Mouse (Mus musculus): ENCODE measurements around the gene Magi2. TPM values are rescaled to one million over a fixed set of nuclear protein-coding genes. Genes with fewer than 3 reads are reported as not detected.

The Magi2 gene
- polyA plus RNA-seq (2021) = 2.4 TPM

DNA sequence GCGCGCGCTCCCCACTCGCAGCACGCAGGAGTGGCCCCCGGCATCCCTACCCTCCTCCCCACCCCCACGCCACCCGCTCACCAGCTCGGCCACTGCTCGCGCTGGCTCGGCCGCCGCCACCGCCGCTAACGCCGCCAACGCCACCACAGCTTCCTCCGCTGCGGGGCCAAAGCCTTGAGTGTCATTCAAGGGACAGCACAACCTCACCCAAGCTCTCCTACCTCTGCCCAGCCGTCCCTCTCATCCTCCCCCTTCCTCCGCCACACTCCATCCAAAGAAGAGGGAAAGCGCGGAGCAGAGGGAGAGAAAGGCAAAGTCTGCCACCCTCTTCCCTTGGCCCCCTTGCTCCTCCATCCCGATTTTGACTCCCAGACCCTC lies at the start of gene Magi2:
TSS of gene Magi2 (plus strand) at position 171 of the 378 bp plus-strand sequence.
- peaks cover 8% of the 10 kb centered on the region for H3K27me3 ChIP-seq
- ATAC-seq = no peak
- ChIA-PET CTCF (no interaction called here), POLR2A (no interaction called here)
- DNase-seq (ENCODE audit: low read depth, low spot score) = no peak
- in situ Hi-C loops (cut with MboI; ENCODE audit: low pct_unique_long_range_greater_than_20kb) = no loop called here
- TF ChIP-seq CTCF (IDR thresholded peaks at IDR 0.05) = no peak

DNA sequence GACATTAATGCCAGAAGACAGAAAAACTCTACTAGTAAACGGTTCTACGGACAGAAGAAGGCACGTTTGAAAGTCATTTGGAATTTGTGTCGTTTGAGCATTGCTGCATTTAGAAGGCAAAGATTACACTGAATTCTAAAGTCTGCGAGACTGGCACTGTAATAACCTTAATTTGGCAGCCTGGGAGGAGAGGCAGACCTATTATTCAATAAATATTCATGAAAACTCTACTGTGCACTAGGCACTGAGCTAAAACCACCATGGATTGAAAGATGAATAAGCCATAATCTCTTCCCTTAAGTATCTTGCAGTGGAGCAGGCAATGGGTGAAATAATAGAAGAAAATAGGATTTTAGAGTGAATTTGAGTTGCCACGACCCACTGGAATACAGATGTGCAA lies 48.2 kb upstream of the Magi2 start:
- POLR2A ChIA-PET = no interaction called here
- in situ Hi-C loops (cut with MboI; ENCODE audit: low pct_unique_long_range_greater_than_20kb) = no loop called here

DNA sequence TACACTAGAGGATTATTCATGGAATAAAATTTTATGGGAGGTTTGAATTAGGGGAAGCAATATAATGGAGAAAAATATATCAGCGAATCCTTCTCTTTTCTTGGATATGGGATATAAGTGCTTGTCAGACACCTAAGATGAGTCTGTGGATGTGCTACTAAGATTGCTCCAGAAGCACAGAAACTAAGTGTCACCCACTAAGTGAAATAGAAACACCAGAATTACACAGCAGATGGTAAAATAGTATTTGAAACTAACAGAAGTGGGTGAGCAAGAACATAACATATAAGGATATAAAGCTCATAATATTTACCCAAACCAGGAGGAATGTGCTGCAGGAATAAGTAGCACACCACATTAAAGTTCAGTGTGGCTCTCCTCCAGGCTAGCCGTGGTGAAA lies 40.7 kb upstream of the Magi2 start:
- H3K27me3 ChIP-seq = peaks cover 5% of the 10 kb centered on the region
- DNase-seq (ENCODE audit: low read depth, low spot score) (no peak), ATAC-seq (no peak)
- no peak for TF ChIP-seq CTCF (IDR thresholded peaks at IDR 0.05)
- ChIA-PET CTCF (interaction anchor here (1.3 to 1.5 kb wide), 2 partner anchors 10 to 56 kb away, joined by 3 read pairs; no protein-coding TSS in a partner anchor), POLR2A (interaction anchor here (0.6 kb wide), 1 partner anchor 10 kb away, joined by 3 read pairs; no protein-coding TSS in a partner anchor)
- in situ Hi-C loops (cut with MboI; ENCODE audit: low pct_unique_long_range_greater_than_20kb) = no loop called here

More for the DNA sequence above, 48.2 kb upstream of the Magi2 start:
- H3K27me3 ChIP-seq = no peaks in the 10 kb centered on the region
- TF ChIP-seq CTCF (IDR thresholded peaks at IDR 0.05) = no peak
- CTCF ChIA-PET = no interaction called here
- ATAC-seq (no peak), DNase-seq (ENCODE audit: low read depth, low spot score) (no peak)

DNA sequence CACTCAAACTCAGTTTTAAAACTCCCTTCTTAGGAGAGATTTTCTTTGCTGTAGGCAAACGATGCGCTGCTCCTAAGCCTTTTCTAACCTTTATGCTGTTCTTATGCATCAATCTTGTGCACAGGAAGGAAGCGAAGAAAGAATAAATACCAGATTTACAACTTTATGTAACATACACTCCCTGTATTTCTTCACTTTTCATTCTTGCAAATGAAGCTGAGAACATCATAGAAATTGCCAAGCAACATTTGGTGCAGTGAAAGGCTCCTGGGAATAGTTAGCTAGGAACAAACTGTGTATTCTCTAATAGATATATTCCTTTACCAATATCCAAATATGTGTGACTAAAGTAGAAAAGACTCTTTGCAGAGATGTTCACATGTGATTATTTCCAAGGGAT lies 15.2 kb upstream of the Magi2 start:
- ATAC-seq = no peak
- DNase-seq (ENCODE audit: low read depth, low spot score) = no peak
- POLR2A ChIA-PET = no interaction called here
- no peaks in the 10 kb centered on the region for H3K27me3 ChIP-seq
- CTCF ChIA-PET = no interaction called here
- in situ Hi-C loops (cut with MboI; ENCODE audit: low pct_unique_long_range_greater_than_20kb) = no loop called here
- no peak for TF ChIP-seq CTCF (IDR thresholded peaks at IDR 0.05)

DNA sequence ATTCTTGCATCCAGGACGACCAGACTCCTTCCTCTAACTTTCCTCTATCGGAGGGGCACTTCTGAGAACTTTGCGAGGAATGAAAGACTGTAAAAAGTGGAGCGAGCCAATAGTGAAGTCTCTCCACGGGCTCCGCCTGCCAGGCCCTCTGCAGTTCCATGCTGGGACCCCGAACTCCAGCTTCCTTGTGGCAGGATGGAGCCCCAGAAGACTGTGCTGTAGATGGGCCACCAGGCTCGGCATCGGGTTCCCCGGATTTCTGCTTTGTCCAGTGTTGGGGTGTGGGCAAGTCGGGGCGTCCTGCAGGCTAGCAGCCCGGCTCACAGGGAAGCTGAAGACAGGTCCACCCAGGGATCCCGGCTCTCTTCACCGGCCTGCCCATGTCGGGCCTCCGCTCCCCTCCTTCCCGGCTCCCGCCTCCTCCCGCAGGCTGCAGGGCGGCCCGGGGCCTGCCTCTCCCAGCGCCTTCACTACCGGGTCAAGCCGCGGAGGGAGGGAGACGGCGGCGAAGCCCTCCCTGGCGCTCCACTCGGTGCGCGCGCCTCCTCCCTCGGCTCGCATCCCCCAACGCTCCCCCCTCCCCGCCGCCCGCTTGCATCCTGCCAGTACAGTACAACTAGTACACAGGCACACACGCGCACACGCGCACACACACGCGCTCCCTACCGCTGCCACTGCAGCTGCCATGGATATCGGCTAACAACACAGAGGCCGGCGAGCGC lies 531 bp upstream of the Magi2 start:
- DNase-seq (ENCODE audit: low read depth, low spot score) = no peak
- CTCF ChIA-PET = no interaction called here
- POLR2A ChIA-PET = no interaction called here
- ATAC-seq = no peak
- in situ Hi-C loops (cut with MboI; ENCODE audit: low pct_unique_long_range_greater_than_20kb) = no loop called here
- TF ChIP-seq CTCF (IDR thresholded peaks at IDR 0.05) = no peak
- peaks cover 8% of the 10 kb centered on the region for H3K27me3 ChIP-seq

DNA sequence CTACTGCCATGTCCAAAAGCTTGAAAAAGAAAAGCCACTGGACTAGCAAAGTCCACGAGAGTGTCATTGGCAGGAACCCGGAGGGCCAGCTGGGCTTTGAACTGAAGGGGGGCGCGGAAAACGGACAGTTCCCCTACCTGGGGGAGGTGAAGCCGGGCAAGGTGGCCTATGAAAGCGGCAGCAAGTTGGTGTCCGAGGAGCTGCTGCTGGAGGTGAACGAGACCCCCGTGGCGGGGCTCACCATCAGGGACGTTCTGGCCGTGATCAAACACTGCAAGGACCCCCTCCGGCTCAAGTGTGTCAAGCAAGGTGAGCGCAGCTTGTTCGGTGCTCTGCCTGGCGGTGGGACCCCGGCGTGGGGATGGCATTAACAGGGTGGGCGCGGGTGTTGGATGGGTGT lies 445 bp downstream of the Magi2 start:
- ChIA-PET POLR2A (no interaction called here), CTCF (no interaction called here)
- peaks cover 8% of the 10 kb centered on the region for H3K27me3 ChIP-seq
- no peak for TF ChIP-seq CTCF (IDR thresholded peaks at IDR 0.05)
- no peak for ATAC-seq
- in situ Hi-C loops (cut with MboI; ENCODE audit: low pct_unique_long_range_greater_than_20kb) = no loop called here
- no peak for DNase-seq (ENCODE audit: low read depth, low spot score)

DNA sequence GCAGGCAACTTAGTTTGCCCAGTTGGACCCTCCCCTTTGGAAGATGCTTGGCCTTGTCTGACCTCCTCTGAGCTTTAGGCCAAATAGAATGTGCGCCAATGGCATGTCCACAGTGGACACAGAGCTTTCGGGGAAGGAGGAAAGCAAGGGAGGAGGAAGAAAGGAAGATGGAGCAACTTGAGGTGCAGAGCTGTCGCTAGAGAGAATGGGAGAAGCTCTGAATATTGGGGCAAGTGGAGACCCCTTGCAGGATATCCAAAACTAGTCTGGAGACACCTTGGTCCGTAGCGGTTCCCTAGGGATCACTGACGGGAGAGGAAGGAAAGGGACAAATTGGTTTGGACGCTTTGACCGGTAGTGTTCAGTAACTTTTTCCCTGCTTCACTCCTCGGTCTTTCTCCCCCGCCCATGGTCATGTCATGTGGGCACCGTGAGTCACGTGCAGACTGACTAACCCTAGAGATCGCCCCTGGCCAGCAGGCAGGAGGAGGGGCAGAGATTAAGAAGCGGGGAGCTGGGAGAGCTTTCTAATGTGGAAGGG lies 1.0 kb downstream of the Magi2 start:
- ChIA-PET POLR2A (no interaction called here), CTCF (no interaction called here)
- peaks cover 8% of the 10 kb centered on the region for H3K27me3 ChIP-seq
- ATAC-seq = no peak
- DNase-seq (ENCODE audit: low read depth, low spot score) = no peak
- no peak for TF ChIP-seq CTCF (IDR thresholded peaks at IDR 0.05)
- in situ Hi-C loops (cut with MboI; ENCODE audit: low pct_unique_long_range_greater_than_20kb) = no loop called here

DNA sequence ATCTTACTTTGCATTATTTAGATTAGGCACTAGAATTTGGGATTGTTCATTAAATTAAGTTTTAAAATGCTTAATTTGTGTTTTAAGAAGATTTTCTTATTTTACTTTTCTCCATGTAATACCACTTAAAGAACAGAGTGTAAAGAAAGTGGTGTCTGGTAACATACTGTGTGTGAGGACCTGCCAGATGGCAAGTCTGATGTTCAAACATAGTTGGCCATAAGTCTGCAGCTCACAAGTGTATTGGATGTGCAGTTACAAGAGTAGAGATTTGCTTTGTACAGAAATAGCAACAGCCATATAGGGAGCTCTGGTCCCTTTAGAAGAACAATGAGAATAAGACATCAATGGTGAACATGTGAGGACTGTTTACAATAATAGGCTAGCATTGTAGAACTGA lies 15.0 kb downstream of the Magi2 start:
- peaks cover 6% of the 10 kb centered on the region for H3K27me3 ChIP-seq
- DNase-seq (ENCODE audit: low read depth, low spot score) (no peak), ATAC-seq (no peak)
- in situ Hi-C loops (cut with MboI; ENCODE audit: low pct_unique_long_range_greater_than_20kb) = no loop called here
- ChIA-PET CTCF (no interaction called here), POLR2A (no interaction called here)
- no peak for TF ChIP-seq CTCF (IDR thresholded peaks at IDR 0.05)

DNA sequence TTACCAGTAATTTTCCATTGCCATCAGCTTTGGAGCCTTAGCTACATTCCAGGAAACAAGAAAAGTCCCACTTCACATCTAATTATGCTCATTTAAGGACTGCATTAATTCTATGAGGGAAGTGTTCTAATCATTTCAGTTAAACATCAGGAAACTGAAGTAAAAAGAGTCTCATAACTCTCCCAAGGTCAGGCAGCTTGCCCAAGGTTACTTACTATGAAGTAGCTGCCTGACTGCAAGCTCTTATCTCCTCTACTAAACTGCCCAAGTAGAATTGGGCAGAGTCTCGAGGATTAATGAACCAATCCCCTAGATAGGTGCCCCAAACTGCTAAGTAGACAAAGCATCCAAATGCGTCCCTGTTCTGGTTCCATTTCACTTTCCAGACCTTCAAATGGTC lies 19.6 kb downstream of the Magi2 start:
- ChIA-PET POLR2A (no interaction called here), CTCF (no interaction called here)
- no peak for TF ChIP-seq CTCF (IDR thresholded peaks at IDR 0.05)
- DNase-seq (ENCODE audit: low read depth, low spot score) (no peak), ATAC-seq (no peak)
- H3K27me3 ChIP-seq = no peaks in the 10 kb centered on the region
- in situ Hi-C loops (cut with MboI; ENCODE audit: low pct_unique_long_range_greater_than_20kb) = no loop called here

DNA sequence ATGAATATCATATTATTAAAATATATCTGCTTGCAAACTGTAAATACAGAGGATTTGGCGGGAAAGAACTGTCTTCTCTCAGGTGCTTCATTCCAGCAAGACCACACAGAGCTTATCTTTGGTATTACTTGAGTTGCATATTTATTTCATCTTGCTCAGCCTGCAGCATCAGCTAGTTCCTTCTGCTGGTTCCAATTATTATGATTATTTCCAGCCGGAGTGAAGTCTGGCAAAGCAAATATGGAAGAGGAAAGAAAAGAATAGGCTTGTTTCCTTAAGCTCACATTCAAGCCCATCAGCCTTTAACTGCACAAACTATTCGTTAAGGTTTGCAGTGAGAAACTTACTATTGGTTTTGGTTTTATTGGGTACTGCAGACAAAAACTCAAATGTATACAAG lies 20.4 kb downstream of the Magi2 start:
- CTCF ChIA-PET = no interaction called here
- ATAC-seq = no peak
- in situ Hi-C loops (cut with MboI; ENCODE audit: low pct_unique_long_range_greater_than_20kb) = no loop called here
- no peak for DNase-seq (ENCODE audit: low read depth, low spot score)
- no peaks in the 10 kb centered on the region for H3K27me3 ChIP-seq
- TF ChIP-seq CTCF (IDR thresholded peaks at IDR 0.05) = no peak
- POLR2A ChIA-PET = no interaction called here

DNA sequence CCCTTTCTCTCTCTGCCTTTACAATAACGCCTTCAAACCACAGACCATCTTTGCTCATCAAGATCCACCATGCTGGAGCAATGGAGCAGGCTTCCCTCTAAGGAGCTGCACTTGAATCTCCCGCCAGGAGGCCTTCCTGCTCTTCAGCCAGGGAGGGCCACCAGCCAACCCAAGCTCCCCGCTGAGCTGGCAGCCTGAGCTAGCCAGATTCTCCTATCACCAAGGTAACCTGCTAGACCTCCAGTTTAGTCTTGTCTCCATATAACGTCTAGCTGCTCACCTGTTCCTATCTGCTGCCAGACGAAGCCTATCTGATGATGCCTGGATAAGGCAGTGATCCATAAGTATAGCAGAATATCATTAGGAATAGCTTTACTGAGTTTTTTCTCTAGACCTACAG lies 36.0 kb downstream of the Magi2 start:
- ChIA-PET POLR2A (no interaction called here), CTCF (no interaction called here)
- no peak for TF ChIP-seq CTCF (IDR thresholded peaks at IDR 0.05)
- DNase-seq (ENCODE audit: low read depth, low spot score) = no peak
- no peak for ATAC-seq
- no peaks in the 10 kb centered on the region for H3K27me3 ChIP-seq
- in situ Hi-C loops (cut with MboI; ENCODE audit: low pct_unique_long_range_greater_than_20kb) = no loop called here

DNA sequence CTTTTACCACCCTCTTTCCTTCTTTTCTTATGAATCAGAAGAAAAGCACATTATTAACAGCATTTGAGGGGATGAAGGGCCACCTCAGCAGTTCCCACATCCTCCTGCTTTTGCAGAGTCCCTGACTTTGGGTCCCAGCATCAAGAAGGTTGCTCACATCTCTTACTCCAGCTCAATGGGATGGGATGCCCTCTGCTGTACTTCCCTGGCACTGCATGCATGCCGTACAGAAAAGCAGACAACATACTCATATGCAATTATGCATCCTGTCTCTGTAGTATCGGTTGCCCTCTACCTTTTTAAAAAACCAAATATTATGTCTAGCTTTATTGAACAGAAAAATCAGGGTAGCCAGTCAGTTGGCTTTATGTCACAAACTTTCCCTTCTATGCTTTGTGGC lies 37.8 kb downstream of the Magi2 start:
- ChIA-PET POLR2A (interaction anchor here (0.7 kb wide), 1 partner anchor 232 kb away, joined by 4 read pairs; no protein-coding TSS in a partner anchor), CTCF (no interaction called here)
- no peaks in the 10 kb centered on the region for H3K27me3 ChIP-seq
- TF ChIP-seq CTCF (IDR thresholded peaks at IDR 0.05) = peak; percentile 21
- in situ Hi-C loops (cut with MboI; ENCODE audit: low pct_unique_long_range_greater_than_20kb) = no loop called here
- no peak for ATAC-seq
- DNase-seq (ENCODE audit: low read depth, low spot score) = no peak

Measured in Patski (cell line).